Mouse (Mus musculus): ENCODE data around the gene Klhl31.

DNA sequence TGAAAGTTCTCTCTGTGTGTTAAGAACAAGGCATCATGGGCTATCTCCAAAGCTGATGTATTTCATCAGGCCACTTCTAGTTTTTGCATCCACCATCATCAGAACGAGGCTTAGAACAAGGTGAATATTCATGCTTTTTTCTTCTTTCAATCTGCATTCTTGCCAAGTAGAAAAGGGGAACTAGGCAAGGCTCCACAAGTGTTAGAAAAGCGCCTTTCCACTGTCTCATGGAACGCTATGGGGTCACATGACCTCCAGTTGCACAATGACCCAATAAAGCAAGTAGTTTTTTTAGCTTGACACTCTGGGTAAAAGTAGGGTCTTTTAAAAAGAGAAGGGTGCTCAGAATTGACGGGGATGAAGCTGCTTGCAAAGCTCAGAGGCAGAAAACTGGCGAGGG lies 72.7 kb downstream of the Klhl31 start:
- TF ChIP-seq EP300 (optimal IDR thresholded peaks at IDR 0.05) = no peak
- no peak for TF ChIP-seq CTCF (IDR thresholded peaks at IDR 0.05; ENCODE audit: low read depth)
